Mouse (Mus musculus) left cerebral cortex, postnatal 36 days (tissue): ENCODE results near the gene Pdhx. TPM values are rescaled to one million over a fixed set of nuclear protein-coding genes. Genes with fewer than 3 reads are reported as not detected.

ENCODE experiments used
- total RNA-seq, 2 experiments: library from RNA; stranded (reverse); gene quantifications; 2 replicates each; pipeline ENCODE4 v1.2.3; 2021

Pdhx gene
- total RNA-seq, 2 experiments from 2014 or later, result 53.3 to 54.1 TPM

Other genes with a start within 250 kb of the Pdhx start
- gene Cd44, start 171.8 kb downstream of the Pdhx start, total RNA-seq, result 1 to 10 TPM; 4.1 to 4.2 TPM
- gene Apip, start 162 bp upstream of the Pdhx start, total RNA-seq, result 10 to 100 TPM; 19.5 to 22.7 TPM
- under 1 TPM in 1 of 2 experiments, not detected in 1; 0.11 TPM for gene Ehf, start 229.8 kb upstream of the Pdhx start, total RNA-seq